27 mouse cellular contexts compared by ENCODE assay signal in the genomic region with DNA sequence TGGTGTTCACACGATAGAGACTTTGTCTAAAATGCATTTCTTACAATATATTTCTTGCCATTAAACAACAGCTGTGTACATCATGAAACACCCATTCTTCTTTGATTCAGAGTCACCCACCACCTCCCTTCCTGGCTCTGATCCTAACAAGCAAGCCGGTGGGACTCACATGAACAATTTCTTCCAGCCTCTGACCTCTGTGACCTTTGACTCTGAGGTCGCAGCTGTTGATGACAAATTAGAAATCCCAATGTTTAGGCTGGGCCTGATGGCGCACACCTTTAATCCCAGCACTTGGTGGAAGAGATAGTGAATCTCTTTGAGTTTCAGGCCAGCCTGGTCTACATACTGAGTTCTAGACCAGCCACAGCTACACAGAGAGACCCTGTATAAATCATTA. TPM values are rescaled to one million over a fixed set of nuclear protein-coding genes. Genes with fewer than 3 reads are reported as not detected.
"Had no signal": no experiment of that assay in that cellular context is flagged by ENCODE, and none has a peak within 500 bp of the region (broad histone marks: within the 10 kb centered on the region; RNA-seq: fewer than 3 reads in every experiment).

No protein-coding gene starts in this region.

- H3K9me3 ChIP-seq: heart, embryonic 10.5 days; hindbrain, embryonic 13.5 days; hindbrain, embryonic 15.5 days; intestine, embryonic 15.5 days; kidney, embryonic 15.5 days; limb, embryonic 15.5 days; liver, embryonic 12.5 days had no signal

- H3K36me3 ChIP-seq: heart, embryonic 10.5 days; heart, embryonic 12.5 days; hindbrain, embryonic 10.5 days; hindbrain, embryonic 13.5 days; hindbrain, embryonic 15.5 days; intestine, embryonic 15.5 days; kidney, embryonic 15.5 days; limb, embryonic 13.5 days; limb, embryonic 15.5 days; liver, embryonic 12.5 days had no signal

- H3K4me1 ChIP-seq: heart, embryonic 10.5 days; heart, embryonic 12.5 days; hindbrain, embryonic 13.5 days; hindbrain, embryonic 15.5 days; intestine, embryonic 15.5 days; limb, embryonic 13.5 days; limb, embryonic 15.5 days; liver, embryonic 12.5 days had no signal

- H3K4me2 ChIP-seq: heart, embryonic 12.5 days; hindbrain, embryonic 13.5 days; hindbrain, embryonic 15.5 days; intestine, embryonic 15.5 days; kidney, embryonic 15.5 days; limb, embryonic 13.5 days; limb, embryonic 15.5 days; liver, embryonic 12.5 days had no signal

- ATAC-seq: inflammation-experienced regulatory T-cells, adult 6 months; intestine, embryonic 15.5 days; intestine, postnatal 0 days; liver, embryonic 12.5 days had no signal

- H3K9ac ChIP-seq: heart, embryonic 12.5 days; hindbrain, embryonic 13.5 days; hindbrain, embryonic 15.5 days; intestine, embryonic 15.5 days; kidney, embryonic 15.5 days; limb, embryonic 13.5 days; limb, embryonic 15.5 days; liver, embryonic 12.5 days; liver, embryonic 14.5 days had no signal

- H3K27ac ChIP-seq: gastrocnemius, adult 2 months; heart, embryonic 10.5 days; hindbrain, embryonic 10.5 days; hindbrain, embryonic 13.5 days; hindbrain, embryonic 15.5 days; intestine, embryonic 15.5 days; kidney, embryonic 15.5 days; kidney, postnatal 0 days; limb, embryonic 13.5 days; limb, embryonic 15.5 days; liver, embryonic 12.5 days; liver, embryonic 14.5 days had no signal

- H3K27me3 ChIP-seq: heart, embryonic 12.5 days; hindbrain, embryonic 13.5 days; hindbrain, embryonic 15.5 days; intestine, embryonic 15.5 days; limb, embryonic 13.5 days; limb, embryonic 15.5 days; liver, embryonic 12.5 days had no signal

- H3K4me3 ChIP-seq: gastrocnemius, adult 2 months; heart, embryonic 10.5 days; heart, embryonic 12.5 days; hindbrain, embryonic 10.5 days; hindbrain, embryonic 13.5 days; hindbrain, embryonic 15.5 days; intestine, embryonic 15.5 days; kidney, embryonic 15.5 days; limb, embryonic 13.5 days; limb, embryonic 15.5 days; liver, embryonic 12.5 days had no signal

- DNase-seq: gastrocnemius, adult 2 months; gastrocnemius, postnatal 10 days; gastrocnemius, postnatal 25 days; heart, adult 18-20 months; heart, postnatal 10 days; heart, postnatal 4 days; kidney, adult 18-20 months; kidney, adult 8-10 months; kidney, postnatal 14 days; kidney, postnatal 36 days; layer of hippocampus, adult 9-11 months; layer of hippocampus, postnatal 36 days; left cerebral cortex, postnatal 4 days had no signal

RNA-seq across cellular contexts. Expression of a gene that starts 20.9 kb away (rescaled TPM):
- polyA plus RNA-seq: inflammation-experienced regulatory T-cells, adult 6 months had no signal
